Mouse (Mus musculus) megakaryocyte, embryonic 14.5 days (primary cell): Measurements from ENCODE around the gene Rnf43.

Experiments used
- FLI1 ChIP-seq: IDR thresholded peaks from 2 replicates; pipeline ENCODE4 v1.6.1; 2012; ENCODE audit warnings: low read length, inconsistent platforms, mixed read lengths
- GATA1 ChIP-seq: IDR thresholded peaks from 3 replicates; pipeline ENCODE4 v1.6.1; 2012; ENCODE audit warnings: mixed read lengths, low read length, inconsistent platforms, borderline replicate concordance

- no peak for TF ChIP-seq GATA1
- no peak for TF ChIP-seq FLI1
Measured at GRCm38 (mm10) chr11:87707570-87707969, 45.0 kb downstream of the Rnf43 start.
